ENCODE assay signal across 13 mouse cellular contexts in genomic region chr8:3209960-3210359, GRCm38 (mm10).
DNase-seq lines count a peak whose midpoint lies in the region; ATAC-seq and TF ChIP-seq lines count a peak whose summit lies in the region.
"Had no signal": no experiment of that assay in that cellular context is flagged by ENCODE, and none has a peak within 500 bp of the region (broad histone marks: within the 10 kb centered on the region; RNA-seq: fewer than 3 reads in every experiment).

No protein-coding gene starts in this region.

- no peak for DNase-seq in heart, embryonic 10.5 days (ENCODE audit: low spot score)
- DNase-seq in kidney, postnatal 0 days (ENCODE audit: low spot score), result no peak
- DNase-seq in kidney, adult 11 months, result no peak
- no peak for DNase-seq in embryonic facial prominence, embryonic 14.5 days (ENCODE audit: low spot score)
- no peak for DNase-seq in embryo, embryonic 11 days
- DNase-seq: cerebellum, postnatal 36 days; forebrain, postnatal 0 days; thymus, postnatal 25 days had no signal

- no peak overlapping the region for H3K4me3 ChIP-seq in heart, embryonic 16.5 days (ENCODE audit: low read length)
- H3K4me3 ChIP-seq in heart, embryonic 10.5 days, result no peak overlapping the region
- H3K4me3 ChIP-seq in kidney, postnatal 0 days (replicated peaks; ENCODE audit: low read depth, low read length), result no peak overlapping the region
- H3K4me3 ChIP-seq in embryonic facial prominence, embryonic 14.5 days (ENCODE audit: low read depth, low read length), result no peak overlapping the region
- H3K4me3 ChIP-seq in limb, embryonic 13.5 days, result no peak overlapping the region
- H3K4me3 ChIP-seq: megakaryocyte, embryonic 14.5 days had no signal

- H3K4me2 ChIP-seq in heart, embryonic 16.5 days (ENCODE audit: low read depth, low read length), result no peak overlapping the region
- H3K4me2 ChIP-seq in kidney, postnatal 0 days (ENCODE audit: low read length), result no peak overlapping the region
- no peak overlapping the region for H3K4me2 ChIP-seq in embryonic facial prominence, embryonic 14.5 days (ENCODE audit: low read depth, low read length)
- H3K4me2 ChIP-seq in limb, embryonic 13.5 days (replicated peaks), result no peak overlapping the region

- 86% methylated on average over 3 of the region's 3 CpGs for WGBS in heart, embryonic 16.5 days
- whole genome bisulfite sequencing in heart, embryonic 10.5 days, result 90% methylated on average over 3 of the region's 3 CpGs
- 90% methylated on average over 3 of the region's 3 CpGs for WGBS in kidney, postnatal 0 days
- 84% methylated on average over 3 of the region's 3 CpGs for WGBS in embryonic facial prominence, embryonic 14.5 days
- 87% methylated on average over 3 of the region's 3 CpGs for WGBS in limb, embryonic 13.5 days

- peaks cover 16% of the 10 kb centered on the region for H3K4me1 ChIP-seq in heart, embryonic 16.5 days (ENCODE audit: control insufficient read depth, insufficient read depth, low read length)
- peaks cover 5% of the 10 kb centered on the region; the same call in 1 of the 2 replicates for H3K4me1 ChIP-seq in heart, embryonic 10.5 days
- H3K4me1 ChIP-seq in kidney, postnatal 0 days (replicated peaks; ENCODE audit: insufficient read depth, low read length), result peaks cover 9% of the 10 kb centered on the region; the same call in 1 of the 2 replicates
- H3K4me1 ChIP-seq in embryonic facial prominence, embryonic 14.5 days (ENCODE audit: control insufficient read depth, insufficient read depth, low read length), result no peaks in the 10 kb centered on the region
- H3K4me1 ChIP-seq in limb, embryonic 13.5 days, result peaks cover 11% of the 10 kb centered on the region

- H3K27ac ChIP-seq in heart, embryonic 16.5 days (ENCODE audit: low read length), result peak overlapping the region; percentile 57
- no peak overlapping the region for H3K27ac ChIP-seq in heart, embryonic 10.5 days
- 0 out of 2 replicates have a peak overlapping the region, but pooled peaks have one; percentile 1 for H3K27ac ChIP-seq in kidney, postnatal 0 days
- peak overlapping the region; percentile 59; the same call in 1 of the 2 replicates for H3K27ac ChIP-seq in embryonic facial prominence, embryonic 14.5 days (replicated peaks; ENCODE audit: low read depth, low read length)
- H3K27ac ChIP-seq in limb, embryonic 13.5 days, result peak overlapping the region; percentile 39
- H3K27ac ChIP-seq: hindbrain, postnatal 0 days had no signal

- H3K9me3 ChIP-seq in heart, embryonic 16.5 days (replicated peaks; ENCODE audit: control insufficient read depth, low read length), result no peaks in the 10 kb centered on the region
- H3K9me3 ChIP-seq in heart, embryonic 10.5 days, result no peaks in the 10 kb centered on the region
- no peaks in the 10 kb centered on the region for H3K9me3 ChIP-seq in kidney, postnatal 0 days (replicated peaks; ENCODE audit: low read length)
- no peaks in the 10 kb centered on the region for H3K9me3 ChIP-seq in embryonic facial prominence, embryonic 14.5 days (ENCODE audit: control insufficient read depth, low read length)
- H3K9me3 ChIP-seq in limb, embryonic 13.5 days, result no peaks in the 10 kb centered on the region
- H3K9me3 ChIP-seq: megakaryocyte, embryonic 14.5 days had no signal

- no peak for TF ChIP-seq CTCF in kidney, postnatal 0 days (IDR thresholded peaks at IDR 0.05; ENCODE audit: low read depth)

- peaks cover 12% of the 10 kb centered on the region for H3K36me3 ChIP-seq in heart, embryonic 16.5 days (ENCODE audit: control insufficient read depth, insufficient read depth)
- 0 out of 2 replicates have a peak, but pooled peaks cover 20% of the 10 kb centered on the region for H3K36me3 ChIP-seq in heart, embryonic 10.5 days
- H3K36me3 ChIP-seq in kidney, postnatal 0 days (ENCODE audit: insufficient read depth, low read length), result 0 out of 2 replicates have a peak, but pooled peaks cover 10% of the 10 kb centered on the region
- peaks cover 8% of the 10 kb centered on the region; the same call in 1 of the 2 replicates for H3K36me3 ChIP-seq in embryonic facial prominence, embryonic 14.5 days (ENCODE audit: control insufficient read depth, insufficient read depth, low read length)
- H3K36me3 ChIP-seq in limb, embryonic 13.5 days, result peaks cover 36% of the 10 kb centered on the region

- no peak overlapping the region for H3K9ac ChIP-seq in heart, embryonic 16.5 days (ENCODE audit: low read length)
- H3K9ac ChIP-seq in kidney, postnatal 0 days (ENCODE audit: low read depth, low read length), result no peak overlapping the region
- H3K9ac ChIP-seq in embryonic facial prominence, embryonic 14.5 days (ENCODE audit: low read depth, low read length), result no peak overlapping the region
- H3K9ac ChIP-seq in limb, embryonic 13.5 days, result no peak overlapping the region
- H3K9ac ChIP-seq: forebrain, postnatal 0 days had no signal

- no peaks in the 10 kb centered on the region for H3K27me3 ChIP-seq in heart, embryonic 16.5 days (ENCODE audit: control insufficient read depth, insufficient read depth, low read length)
- H3K27me3 ChIP-seq in heart, embryonic 10.5 days (ENCODE audit: insufficient read depth, poor library complexity, severe bottlenecking), result no peaks in the 10 kb centered on the region
- H3K27me3 ChIP-seq in kidney, postnatal 0 days (ENCODE audit: insufficient read depth, low read length), result no peaks in the 10 kb centered on the region
- no peaks in the 10 kb centered on the region for H3K27me3 ChIP-seq in embryonic facial prominence, embryonic 14.5 days (replicated peaks; ENCODE audit: control insufficient read depth, insufficient read depth, low read length)
- H3K27me3 ChIP-seq in limb, embryonic 13.5 days, result no peaks in the 10 kb centered on the region
- H3K27me3 ChIP-seq: megakaryocyte, embryonic 14.5 days had no signal

- no peak for ATAC-seq in heart, embryonic 16.5 days (replicated peaks; ENCODE audit: extremely low read depth, insufficient read depth, low FRiP score)
- ATAC-seq in kidney, postnatal 0 days (replicated peaks; ENCODE audit: low FRiP score, low read depth), result no peak
- ATAC-seq in embryonic facial prominence, embryonic 14.5 days (ENCODE audit: low read depth), result no peak
- ATAC-seq in limb, embryonic 13.5 days (ENCODE audit: low FRiP score, low read depth), result no peak
- ATAC-seq: activated CD4-positive, CD25-positive, alpha-beta regulatory T cell, adult 4 months; forebrain, postnatal 0 days; hindbrain, postnatal 0 days had no signal
